Mouse (Mus musculus) limb, embryonic 10.5 days (tissue): ENCODE data around the gene Zbtb20. TPM values are rescaled to one million over a fixed set of nuclear protein-coding genes. Genes with fewer than 3 reads are reported as not detected.

Experiments
- DNase-seq: peaks from one replicate; pipeline ENCODE4 v3.0.0-alpha.2; 2017; ENCODE audit warnings: low spot score
- H3K27ac ChIP-seq: fragments of 300-500 bp; sonication (generic); 2 replicates; pipeline ENCODE4 v1.5.1; 2016; ENCODE audit warnings: mild to moderate bottlenecking
- H3K27me3 ChIP-seq: fragments of 300-500 bp; sonication (generic); 2 replicates; pipeline ENCODE4 v1.6.1; 2016; ENCODE audit warnings: low read depth, mild to moderate bottlenecking; ENCODE audit not compliant: poor library complexity, severe bottlenecking
- H3K36me3 ChIP-seq: fragments of 300-500 bp; sonication (generic); 2 replicates; pipeline ENCODE4 v1.6.1; 2016; ENCODE audit warnings: mild to moderate bottlenecking, moderate library complexity
- H3K4me1 ChIP-seq: fragments of 300-500 bp; sonication (generic); 2 replicates; pipeline ENCODE4 v1.6.1; 2016
- H3K4me3 ChIP-seq: fragments of 300-500 bp; sonication (generic); 2 replicates; pipeline ENCODE4 v1.5.1; 2016; ENCODE audit warnings: mild to moderate bottlenecking, moderate library complexity
- H3K9me3 ChIP-seq: fragments of 300-500 bp; sonication (generic); replicated peaks from 2 replicates; pipeline ENCODE4 v1.6.1; 2016; ENCODE audit warnings: mild to moderate bottlenecking
- WGBS: fragments of 180-500 bp; shearing (Covaris S2); methylation state at CpG from one replicate; pipeline ENCODE4 v1.1.7; 2016; 5-methylcytosine and 5-hydroxymethylcytosine counted together
- polyA plus RNA-seq: library from polyadenylated mRNA; unstranded; fragments of >200 nt; fragmentation: Nextera tagmentation; extraction: Ambion mirVana; gene quantifications from 2 replicates; pipeline ENCODE4 v1.2.1, GENCODE M21; 2016

Zbtb20 gene
- polyA plus RNA-seq, 1 experiment from 2014 or later, result 11.7 TPM

GRCm38 (mm10) chr16:43341916-43342455 is 466.3 kb downstream of the Zbtb20 start:
- Histone ChIP-seq H3K4me1 (no peaks in the 10 kb centered on the region), H3K27ac (no peak overlapping the region), H3K9me3 (no peaks in the 10 kb centered on the region), H3K27me3 (no peaks in the 10 kb centered on the region), H3K4me3 (no peak overlapping the region), H3K36me3 (no peaks in the 10 kb centered on the region)
- DNase-seq, result no peak

GRCm38 (mm10) chr16:43346094-43346493 is 470.4 kb downstream of the Zbtb20 start:
- H3K4me1 ChIP-seq, result no peaks in the 10 kb centered on the region
- no peak overlapping the region for H3K27ac ChIP-seq
- no peaks in the 10 kb centered on the region for H3K9me3 ChIP-seq
- no peak for DNase-seq
- H3K36me3 ChIP-seq, result no peaks in the 10 kb centered on the region
- no peaks in the 10 kb centered on the region for H3K27me3 ChIP-seq
- H3K4me3 ChIP-seq, result no peak overlapping the region

GRCm38 (mm10) chr16:43355776-43356645 is 480.3 kb downstream of the Zbtb20 start:
- Histone ChIP-seq H3K4me3 (no peak overlapping the region), H3K27me3 (no peaks in the 10 kb centered on the region), H3K9me3 (no peaks in the 10 kb centered on the region), H3K36me3 (no peaks in the 10 kb centered on the region), H3K4me1 (peaks cover 15% of the 10 kb centered on the region), H3K27ac (peak overlapping the region; percentile 58)
- peak; percentile 43 for DNase-seq
- 60% methylated on average over 9 of the region's 9 CpGs for WGBS

- DNase-seq, result no peak
Measured at GRCm38 (mm10) chr16:43359546-43359945, 483.9 kb downstream of the Zbtb20 start.

GRCm38 (mm10) chr16:43360112-43360511 is 484.4 kb downstream of the Zbtb20 start:
- Histone ChIP-seq H3K27ac (no peak overlapping the region), H3K36me3 (no peaks in the 10 kb centered on the region), H3K27me3 (no peaks in the 10 kb centered on the region), H3K4me3 (no peak overlapping the region), H3K9me3 (no peaks in the 10 kb centered on the region), H3K4me1 (peaks cover 30% of the 10 kb centered on the region)
- 95% methylated on average over 2 of the region's 2 CpGs for WGBS
- DNase-seq, result no peak

More at GRCm38 (mm10) chr16:43359546-43359945, 483.9 kb downstream of the Zbtb20 start:
- H3K27ac ChIP-seq, result no peak overlapping the region
- 84% methylated on average over 3 of the region's 3 CpGs for WGBS
- H3K4me3 ChIP-seq, result no peak overlapping the region
- H3K36me3 ChIP-seq, result no peaks in the 10 kb centered on the region
- no peaks in the 10 kb centered on the region for H3K27me3 ChIP-seq
- H3K9me3 ChIP-seq, result no peaks in the 10 kb centered on the region
- peaks cover 31% of the 10 kb centered on the region for H3K4me1 ChIP-seq

GRCm38 (mm10) chr16:43360838-43361480 is 485.3 kb downstream of the Zbtb20 start:
- no peak overlapping the region for H3K4me3 ChIP-seq
- no peak overlapping the region for H3K27ac ChIP-seq
- H3K9me3 ChIP-seq, result no peaks in the 10 kb centered on the region
- H3K27me3 ChIP-seq, result no peaks in the 10 kb centered on the region
- H3K4me1 ChIP-seq, result peaks cover 22% of the 10 kb centered on the region
- WGBS, result 82% methylated on average over 7 of the region's 7 CpGs
- DNase-seq, result no peak
- H3K36me3 ChIP-seq, result no peaks in the 10 kb centered on the region

- 88% methylated on average over 9 of the region's 9 CpGs for WGBS
- H3K27me3 ChIP-seq, result no peaks in the 10 kb centered on the region
- no peak for DNase-seq
- no peaks in the 10 kb centered on the region for H3K9me3 ChIP-seq
- peaks cover 15% of the 10 kb centered on the region for H3K4me1 ChIP-seq
- H3K4me3 ChIP-seq, result no peak overlapping the region
- H3K27ac ChIP-seq, result no peak overlapping the region
- no peaks in the 10 kb centered on the region for H3K36me3 ChIP-seq
Measured at GRCm38 (mm10) chr16:43362651-43363300, 487.1 kb downstream of the Zbtb20 start.

- H3K4me1 ChIP-seq, result peaks cover 15% of the 10 kb centered on the region
- no peaks in the 10 kb centered on the region for H3K36me3 ChIP-seq
Measured at GRCm38 (mm10) chr16:43363316-43363715, 487.6 kb downstream of the Zbtb20 start.

GRCm38 (mm10) chr16:43363751-43364515 is 488.3 kb downstream of the Zbtb20 start:
- DNase-seq, result no peak
- Histone ChIP-seq H3K4me1 (peaks cover 15% of the 10 kb centered on the region), H3K27me3 (no peaks in the 10 kb centered on the region), H3K9me3 (no peaks in the 10 kb centered on the region), H3K4me3 (no peak overlapping the region), H3K27ac (peak overlapping the region; percentile 25; the same call in 1 of the 2 replicates), H3K36me3 (no peaks in the 10 kb centered on the region)
- 36% methylated on average over 7 of the region's 7 CpGs for WGBS

More at GRCm38 (mm10) chr16:43363316-43363715, 487.6 kb downstream of the Zbtb20 start:
- no peaks in the 10 kb centered on the region for H3K27me3 ChIP-seq
- no peak for DNase-seq
- H3K9me3 ChIP-seq, result no peaks in the 10 kb centered on the region
- no peak overlapping the region for H3K4me3 ChIP-seq
- no peak overlapping the region for H3K27ac ChIP-seq
- 81% methylated on average over 6 of the region's 6 CpGs for WGBS

GRCm38 (mm10) chr16:43364516-43364910 is 488.8 kb downstream of the Zbtb20 start:
- H3K36me3 ChIP-seq, result no peaks in the 10 kb centered on the region
- no peaks in the 10 kb centered on the region for H3K27me3 ChIP-seq
- H3K27ac ChIP-seq, result no peak overlapping the region
- 87% methylated on average over 6 of the region's 6 CpGs for WGBS
- H3K9me3 ChIP-seq, result no peaks in the 10 kb centered on the region
- no peak overlapping the region for H3K4me3 ChIP-seq
- peaks cover 15% of the 10 kb centered on the region for H3K4me1 ChIP-seq
- no peak for DNase-seq

GRCm38 (mm10) chr16:43365277-43365676 is 489.6 kb downstream of the Zbtb20 start:
- WGBS, result 92% methylated on average over 3 of the region's 3 CpGs

GRCm38 (mm10) chr16:43370496-43371020 is 494.9 kb downstream of the Zbtb20 start:
- Histone ChIP-seq H3K9me3 (no peaks in the 10 kb centered on the region), H3K4me1 (no peaks in the 10 kb centered on the region), H3K27me3 (no peaks in the 10 kb centered on the region), H3K27ac (no peak overlapping the region), H3K4me3 (no peak overlapping the region), H3K36me3 (no peaks in the 10 kb centered on the region)
- 95% methylated on average over 3 of the region's 3 CpGs for WGBS
- no peak for DNase-seq

More at GRCm38 (mm10) chr16:43365277-43365676, 489.6 kb downstream of the Zbtb20 start:
- no peaks in the 10 kb centered on the region for H3K36me3 ChIP-seq
- H3K27me3 ChIP-seq, result no peaks in the 10 kb centered on the region
- H3K4me3 ChIP-seq, result no peak overlapping the region
- no peak overlapping the region for H3K27ac ChIP-seq
- H3K4me1 ChIP-seq, result peaks cover 15% of the 10 kb centered on the region
- H3K9me3 ChIP-seq, result no peaks in the 10 kb centered on the region
- DNase-seq, result no peak
